Mouse (Mus musculus) limb, embryonic 14.5 days (tissue): ENCODE data around the gene Ccdc92b. TPM values are rescaled to one million over a fixed set of nuclear protein-coding genes. Genes with fewer than 3 reads are reported as not detected.

Source experiments
- ATAC-seq: fragments of 200-750 bp; cut with Nextera tagmentation; 2 replicates; pipeline ENCODE4 v1.8.0; 2017; ENCODE audit warnings: low read depth, moderate number of reproducible peaks, moderate TSS enrichment; ENCODE audit not compliant: low FRiP score
- DNase-seq: peaks from one replicate; pipeline ENCODE4 v3.0.0-alpha.2; 2015; ENCODE audit warnings: low spot score
- H3K27ac ChIP-seq: fragments of 300-500 bp; sonication (generic); replicated peaks from 2 replicates; pipeline ENCODE4 v1.5.1; 2014; ENCODE audit warnings: low read depth, mild to moderate bottlenecking, low read length, moderate library complexity, mixed read lengths
- H3K27me3 ChIP-seq: fragments of 300-500 bp; sonication (generic); 2 replicates; pipeline ENCODE4 v1.6.1; 2014; ENCODE audit warnings: low read length, mixed read lengths; ENCODE audit not compliant: control insufficient read depth, insufficient read depth
- H3K36me3 ChIP-seq: fragments of 300-500 bp; sonication (generic); 2 replicates; pipeline ENCODE4 v1.6.1; 2014; ENCODE audit warnings: mild to moderate bottlenecking, low read length, moderate library complexity, mixed read lengths; ENCODE audit not compliant: control insufficient read depth, insufficient read depth
- H3K4me1 ChIP-seq: fragments of 300-500 bp; sonication (generic); 2 replicates; pipeline ENCODE4 v1.6.1; 2014; ENCODE audit warnings: antibody characterized with exemption, low read length, mixed read lengths; ENCODE audit not compliant: control insufficient read depth, insufficient read depth
- H3K4me2 ChIP-seq: fragments of 300-500 bp; sonication (generic); replicated peaks from 2 replicates; pipeline ENCODE4 v1.6.1; 2014; ENCODE audit warnings: low read depth, mild to moderate bottlenecking, low read length, moderate library complexity; ENCODE audit not compliant: severe bottlenecking
- H3K4me3 ChIP-seq: fragments of 300-500 bp; sonication (generic); replicated peaks from 2 replicates; pipeline ENCODE4 v1.5.1; 2014; ENCODE audit warnings: low read length
- H3K9ac ChIP-seq: fragments of 300-500 bp; sonication (generic); 2 replicates; pipeline ENCODE4 v1.6.1; 2014; ENCODE audit warnings: mild to moderate bottlenecking, low read depth, low read length, moderate library complexity; ENCODE audit not compliant: severe bottlenecking
- H3K9me3 ChIP-seq: fragments of 300-500 bp; sonication (generic); 2 replicates; pipeline ENCODE4 v1.6.1; 2016; ENCODE audit warnings: low read length; ENCODE audit not compliant: control insufficient read depth
- POLR2A ChIP-seq: fragments of 200-500 bp; IDR thresholded peaks from 2 replicates; pipeline ENCODE4 v1.8.0; 2012; ENCODE audit warnings: inconsistent platforms, mild to moderate bottlenecking, moderate library complexity, borderline replicate concordance; ENCODE audit not compliant: insufficient read depth, insufficient read length; ENCODE audit errors: extremely low read depth
- WGBS: fragments of 180-500 bp; shearing (Covaris S2); extraction: QIAGEN DNeasy Blood & Tissue Kit; methylation state at CpG from one replicate; pipeline ENCODE4 v1.1.7; 2014; 5-methylcytosine and 5-hydroxymethylcytosine counted together
- polyA plus RNA-seq, 2 experiments: library from polyadenylated mRNA; depleted of rRNA in 1 of 2; stranded (reverse) in 1 of 2; unstranded in 1 of 2; fragments of >200 nt; fragmentation: Nextera tagmentation in 1 of 2; extraction: Ambion mirVana in 1 of 2; gene quantifications; 2 replicates each; pipeline versions ENCODE4 v1.2.1 to v1.2.3; 2012 to 2014

The Ccdc92b gene
- polyA plus RNA-seq, 2 experiments = 0.36 to 0.50 TPM

DNA sequence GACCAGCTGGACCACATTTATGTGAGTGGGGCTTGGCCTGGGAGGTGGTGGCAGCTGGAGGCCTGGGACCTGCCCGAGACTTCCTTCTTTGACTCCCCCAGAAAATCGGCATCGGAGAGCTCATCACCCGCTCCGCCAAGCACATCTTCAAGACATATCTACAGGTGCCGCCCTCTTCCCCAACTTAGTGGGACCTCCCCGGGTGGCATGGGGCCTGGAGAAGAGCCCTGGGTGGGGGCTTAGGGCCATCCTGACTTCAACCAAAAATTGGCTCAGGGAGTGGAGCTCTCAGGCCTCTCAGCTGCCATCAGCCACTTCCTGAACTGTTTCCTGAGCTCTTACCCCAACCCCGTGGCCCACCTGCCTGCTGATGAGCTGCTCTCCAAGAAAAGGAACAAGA lies 45.5 kb downstream of the Ccdc92b start:
- H3K9ac ChIP-seq = no peak overlapping the region
- H3K4me2 ChIP-seq = no peak overlapping the region
- H3K4me3 ChIP-seq = no peak overlapping the region
- 93% methylated on average over 8 of the region's 8 CpGs for WGBS
- H3K36me3 ChIP-seq = peaks cover 95% of the 10 kb centered on the region
- no peak for TF ChIP-seq POLR2A
- no peaks in the 10 kb centered on the region for H3K4me1 ChIP-seq
- no peaks in the 10 kb centered on the region for H3K27me3 ChIP-seq
- DNase-seq (no peak), ATAC-seq (no peak)
- H3K9me3 ChIP-seq = no peaks in the 10 kb centered on the region
- no peak overlapping the region for H3K27ac ChIP-seq

DNA sequence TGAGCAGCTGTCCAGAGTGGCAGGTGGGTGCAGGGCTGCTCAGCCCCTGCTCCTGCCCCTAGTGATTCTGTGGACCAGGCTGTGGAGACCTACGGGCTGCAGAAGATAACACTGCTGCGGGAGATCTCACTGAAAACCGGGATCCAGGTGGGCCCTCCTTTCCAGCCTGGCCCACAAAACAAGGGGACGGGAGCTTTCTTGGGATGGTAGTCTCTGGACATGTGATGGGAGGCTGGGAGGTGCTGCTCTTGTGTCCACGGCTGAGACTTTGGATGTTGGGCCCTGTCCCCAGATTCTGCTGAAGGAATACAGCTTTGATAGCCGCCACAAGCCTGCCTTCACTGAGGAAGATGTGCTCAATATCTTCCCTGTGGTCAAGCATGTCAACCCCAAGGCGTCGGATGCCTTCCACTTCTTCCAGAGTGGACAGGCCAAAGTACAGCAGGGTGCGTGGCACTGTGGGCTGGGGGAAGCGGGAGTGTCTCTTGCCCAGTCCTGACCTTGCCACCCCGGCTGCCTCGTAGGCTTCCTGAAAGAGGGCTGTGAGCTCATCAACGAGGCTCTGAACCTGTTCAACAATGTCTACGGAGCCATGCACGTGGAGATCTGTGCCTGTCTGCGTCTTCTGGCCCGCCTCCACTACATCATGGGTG lies 46.4 kb downstream of the Ccdc92b start:
- Histone ChIP-seq H3K9ac (no peak overlapping the region), H3K9me3 (no peaks in the 10 kb centered on the region), H3K36me3 (peaks cover 90% of the 10 kb centered on the region), H3K4me1 (no peaks in the 10 kb centered on the region), H3K27ac (no peak overlapping the region), H3K4me2 (no peak overlapping the region), H3K27me3 (no peaks in the 10 kb centered on the region), H3K4me3 (no peak overlapping the region)
- WGBS = 94% methylated on average over 17 of the region's 17 CpGs
- TF ChIP-seq POLR2A = no peak
- no peak for DNase-seq
- no peak for ATAC-seq

DNA sequence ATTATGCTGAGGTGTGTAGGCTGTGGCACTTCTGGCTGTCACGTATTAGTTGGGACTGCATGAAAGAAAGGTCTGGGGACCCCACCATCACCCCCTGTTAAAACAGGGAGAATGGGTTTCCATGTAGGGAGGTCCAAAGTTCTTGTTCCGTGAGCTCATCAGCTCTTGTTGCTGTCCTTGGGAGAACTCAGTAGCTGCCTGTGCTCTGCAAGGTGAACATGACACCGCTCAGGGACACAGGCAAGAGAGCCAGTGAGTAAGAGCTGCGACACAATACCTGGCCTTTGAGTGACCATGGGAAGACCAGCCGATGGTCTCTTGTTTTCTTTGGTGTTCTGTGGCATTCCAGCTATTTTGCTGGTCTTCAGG lies 46.9 kb downstream of the Ccdc92b start:
- H3K27me3 ChIP-seq = no peaks in the 10 kb centered on the region
- no peaks in the 10 kb centered on the region for H3K4me1 ChIP-seq
- H3K36me3 ChIP-seq = peaks cover 85% of the 10 kb centered on the region
- TF ChIP-seq POLR2A = no peak
- ATAC-seq = no peak
- no peak overlapping the region for H3K9ac ChIP-seq
- DNase-seq = no peak
- H3K27ac ChIP-seq = no peak overlapping the region
- no peaks in the 10 kb centered on the region for H3K9me3 ChIP-seq
- no peak overlapping the region for H3K4me2 ChIP-seq
- no peak overlapping the region for H3K4me3 ChIP-seq
- 94% methylated on average over 5 of the region's 5 CpGs for WGBS

DNA sequence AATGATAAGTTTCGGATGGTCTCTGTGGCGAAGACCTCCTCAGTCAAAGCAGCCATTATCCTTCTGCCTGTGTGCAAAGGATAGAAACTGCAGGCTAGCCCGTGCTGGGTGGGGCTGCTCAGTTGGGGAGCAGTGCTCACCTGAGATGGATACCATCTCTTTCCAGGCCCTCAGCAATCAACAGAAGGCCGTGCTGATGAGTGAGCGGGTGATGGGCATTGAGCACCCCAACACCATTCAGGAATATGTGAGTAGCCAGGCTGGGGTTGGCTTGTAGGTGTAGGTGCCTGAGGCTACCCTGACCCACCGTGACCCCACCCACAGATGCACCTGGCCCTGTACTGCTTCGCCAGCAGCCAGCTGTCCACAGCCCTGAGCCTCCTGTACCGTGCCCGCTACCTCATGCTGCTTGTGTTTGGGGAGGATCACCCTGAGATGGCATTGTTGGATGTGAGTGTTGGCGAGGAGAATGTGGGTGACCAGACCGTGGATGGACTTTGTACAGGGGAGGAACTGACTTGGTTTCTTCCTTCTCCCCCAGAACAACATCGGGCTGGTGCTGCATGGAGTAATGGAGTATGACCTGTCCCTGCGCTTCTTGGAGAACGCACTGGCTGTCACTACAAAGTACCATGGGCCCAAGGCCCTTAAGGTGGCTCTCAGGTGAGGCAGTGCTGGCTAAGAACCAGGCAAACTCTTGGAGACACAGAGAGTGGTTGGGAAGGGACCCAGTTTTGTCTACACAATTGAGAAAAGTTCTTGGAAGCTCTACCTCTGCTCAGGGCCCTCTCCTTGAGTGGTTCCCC lies 47.6 kb downstream of the Ccdc92b start:
- no peak for DNase-seq
- no peak overlapping the region for H3K4me2 ChIP-seq
- no peak for TF ChIP-seq POLR2A
- no peaks in the 10 kb centered on the region for H3K9me3 ChIP-seq
- H3K27me3 ChIP-seq = no peaks in the 10 kb centered on the region
- H3K4me1 ChIP-seq = no peaks in the 10 kb centered on the region
- peaks cover 78% of the 10 kb centered on the region for H3K36me3 ChIP-seq
- no peak overlapping the region for H3K4me3 ChIP-seq
- no peak overlapping the region for H3K9ac ChIP-seq
- H3K27ac ChIP-seq = no peak overlapping the region
- no peak for ATAC-seq
- WGBS = 90% methylated on average over 14 of the region's 14 CpGs

DNA sequence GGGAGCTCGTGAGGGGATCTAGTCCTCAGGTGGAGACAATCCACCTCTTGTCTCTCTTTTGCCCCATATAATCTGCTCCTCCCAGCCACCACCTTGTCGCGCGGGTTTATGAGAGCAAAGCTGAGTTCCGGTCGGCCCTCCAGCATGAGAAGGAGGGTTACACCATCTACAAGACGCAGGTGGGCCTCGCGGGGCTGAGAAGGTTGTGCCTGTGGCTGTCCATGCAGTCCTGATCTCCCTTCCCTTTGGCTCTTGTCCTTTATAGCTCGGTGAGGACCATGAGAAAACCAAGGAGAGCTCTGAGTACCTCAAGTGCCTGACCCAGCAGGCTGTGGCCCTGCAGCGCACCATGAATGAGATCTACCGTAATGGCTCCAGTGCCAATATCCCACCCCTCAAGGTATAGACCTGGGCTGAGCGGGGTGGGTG lies 48.2 kb downstream of the Ccdc92b start:
- no peak for ATAC-seq
- H3K4me1 ChIP-seq = no peaks in the 10 kb centered on the region
- no peak overlapping the region for H3K9ac ChIP-seq
- 93% methylated on average over 13 of the region's 13 CpGs for WGBS
- H3K9me3 ChIP-seq = no peaks in the 10 kb centered on the region
- no peak for TF ChIP-seq POLR2A
- H3K4me3 ChIP-seq = no peak overlapping the region
- no peak overlapping the region for H3K4me2 ChIP-seq
- no peaks in the 10 kb centered on the region for H3K27me3 ChIP-seq
- DNase-seq = no peak
- peaks cover 72% of the 10 kb centered on the region for H3K36me3 ChIP-seq
- H3K27ac ChIP-seq = no peak overlapping the region

DNA sequence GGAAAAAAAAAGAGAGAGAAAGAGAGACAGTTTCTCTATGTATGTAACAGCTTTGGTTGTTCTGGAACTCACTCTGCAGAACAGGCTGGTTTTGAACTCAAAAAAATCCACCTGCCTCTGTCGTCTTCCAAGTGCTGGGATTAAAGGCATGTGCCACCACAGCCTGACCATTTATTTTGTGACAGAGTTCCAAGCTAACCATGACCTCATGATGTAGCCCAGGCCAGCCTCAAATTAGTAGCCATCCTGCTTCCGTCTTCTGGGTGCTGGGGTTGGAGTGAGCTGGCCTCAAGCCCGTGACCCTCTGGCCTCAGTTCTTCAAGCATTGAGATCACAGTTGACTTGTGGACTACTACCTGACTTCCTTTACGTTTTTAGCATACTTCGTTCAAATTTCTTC lies 49.1 kb downstream of the Ccdc92b start:
- WGBS = 91% methylated on average over 5 of the region's 5 CpGs
- Histone ChIP-seq H3K4me1 (no peaks in the 10 kb centered on the region), H3K4me2 (no peak overlapping the region), H3K27ac (no peak overlapping the region), H3K36me3 (peaks cover 64% of the 10 kb centered on the region), H3K4me3 (no peak overlapping the region), H3K27me3 (no peaks in the 10 kb centered on the region), H3K9ac (no peak overlapping the region), H3K9me3 (no peaks in the 10 kb centered on the region)
- TF ChIP-seq POLR2A = no peak
- ATAC-seq (no peak), DNase-seq (no peak)
